Mouse (Mus musculus) left cerebral cortex, adult 6 months (tissue): ENCODE measurements around the gene Zfp212. TPM values are rescaled to one million over a fixed set of nuclear protein-coding genes. Genes with fewer than 3 reads are reported as not detected.

Source experiments
- long read RNA-seq, 2 experiments: library from polyadenylated mRNA; unstranded; transcript quantifications; one replicate each; pipeline ENCODE4 v2.0.0; 2019 to 2020
- polyA plus RNA-seq: library from polyadenylated mRNA; unstranded; fragments of <200 nt; fragmentation: Nextera tagmentation; gene quantifications from 2 replicates; pipeline ENCODE4 v1.2.3, GENCODE M21; 2021

The Zfp212 gene
- polyA plus RNA-seq: 6.5 and 8.0 TPM in 2 replicates
- long read RNA-seq, experiment 1, transcript Zfp212-201 (5 exons, 2,801 nt): major isoform, 51 of 68 reads
- long read RNA-seq, experiment 1, partial matches to known transcripts: 3 of 68 reads
- long read RNA-seq, experiment 1, other reads (novel, unspliced or antisense): 14 of 68 reads
- long read RNA-seq, experiment 2, transcript Zfp212-201 (5 exons, 2,801 nt): major isoform, 12 of 17 reads
- long read RNA-seq, experiment 2, partial matches to known transcripts: 2 of 17 reads
- long read RNA-seq, experiment 2, other reads (novel, unspliced or antisense): 3 of 17 reads

DNA sequence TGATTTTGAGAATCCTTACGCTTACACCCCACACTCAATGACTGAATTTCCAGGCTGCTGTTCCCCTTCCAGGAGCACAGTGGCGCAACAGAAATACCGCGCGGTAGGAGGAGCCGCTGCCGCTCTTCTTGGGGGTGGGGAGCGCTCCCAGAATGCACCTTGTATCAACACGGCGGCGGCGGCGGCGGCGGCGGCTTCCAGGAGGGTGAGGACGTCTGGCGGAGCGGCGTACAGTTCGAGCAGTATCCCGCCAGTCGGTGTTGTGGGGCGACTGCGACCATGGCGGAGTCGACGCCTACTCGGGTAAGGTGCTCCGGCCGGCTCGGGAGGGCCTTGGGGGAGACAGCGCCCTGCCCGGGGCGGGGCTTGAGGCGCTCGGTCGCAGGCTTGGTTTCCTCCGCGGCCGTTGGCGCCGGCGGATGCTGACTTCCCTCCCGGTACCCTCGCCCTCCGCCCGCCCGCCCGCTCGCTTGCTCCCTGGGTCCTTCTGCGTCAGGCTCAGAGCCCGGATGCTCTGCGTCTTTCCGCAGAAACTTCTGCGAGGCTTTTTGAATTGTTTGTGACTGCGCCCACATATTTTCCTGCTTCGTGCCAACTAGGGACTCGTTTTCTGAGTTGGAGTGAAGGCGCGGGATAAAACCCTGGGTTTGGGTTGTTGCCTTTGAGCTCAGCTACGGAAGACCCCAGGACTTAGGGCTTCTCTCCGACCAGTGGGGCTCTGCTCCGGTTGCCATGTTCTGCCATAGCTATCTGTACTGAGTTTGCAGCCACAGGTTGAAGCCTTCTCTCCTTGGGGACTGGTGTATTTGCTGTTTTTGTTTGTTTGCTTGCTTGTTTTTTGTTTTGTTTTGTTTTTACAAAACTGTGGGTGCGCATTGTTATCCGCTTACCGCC lies at the start of gene Zfp212:
TSS of gene Zfp212 (plus strand) at position 30 of the 894 bp plus-strand sequence.

DNA sequence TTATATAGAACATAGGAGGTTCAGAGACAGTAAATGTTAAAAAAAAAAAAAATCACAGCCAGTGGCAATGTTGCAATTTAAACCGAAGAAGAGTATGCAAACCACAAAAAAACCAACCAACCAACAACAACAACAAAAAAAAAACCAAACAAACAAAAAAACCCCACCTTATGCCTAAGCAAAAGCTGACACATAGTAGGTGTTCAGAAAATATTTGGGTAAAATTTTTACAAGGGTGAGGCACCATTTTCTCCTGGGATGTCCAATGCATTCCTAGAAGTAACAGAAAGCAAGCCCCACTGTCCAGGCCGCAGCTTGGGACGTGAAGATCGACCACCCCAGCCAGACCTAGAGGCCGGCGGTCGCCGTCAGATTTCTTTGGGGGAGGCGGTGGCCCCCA lies 43.2 kb upstream of the Zfp212 start, which contains the start of gene Zfp282:
TSS of gene Zfp282 (plus strand) at position 147 of the 400 bp plus-strand sequence.

DNA sequence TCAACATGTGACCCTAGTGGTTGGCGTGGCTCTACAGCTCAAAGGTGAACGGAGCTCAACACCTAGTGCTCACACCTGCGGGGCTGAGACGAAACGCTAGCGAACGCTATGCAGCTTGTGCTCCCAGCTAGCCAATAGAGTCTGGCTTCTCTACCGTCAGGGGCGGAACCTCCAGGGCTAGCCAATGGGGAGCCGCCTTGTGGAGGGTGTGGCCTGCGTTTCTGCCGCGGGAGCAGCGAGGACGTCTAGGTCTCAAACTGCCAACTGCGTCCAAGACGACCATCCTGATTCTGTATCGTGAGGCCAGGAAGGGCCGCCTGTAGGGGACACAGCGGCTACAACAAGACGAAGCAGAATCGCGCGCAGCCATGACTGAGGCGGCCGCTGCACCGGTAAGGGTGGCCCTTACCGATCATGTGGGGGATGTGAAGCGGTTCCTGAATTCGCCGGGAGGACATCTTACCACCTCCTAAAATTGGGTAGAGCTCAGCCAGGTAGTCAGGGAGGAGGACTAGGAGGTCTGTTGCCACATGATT lies 33.0 kb downstream of the Zfp212 start, which contains the start of gene Zfp956:
TSS of gene Zfp956 (plus strand) at position 200 of the 536 bp plus-strand sequence.

Other genes starting within 250 kb of the Zfp212 start
- gene Pdia4, start 107.0 kb upstream of the Zfp212 start, polyA plus RNA-seq: 42.1 and 45.0 TPM in 2 replicates
- 1.4 and 1.7 TPM in 2 replicates for gene Zfp786, start 89.6 kb upstream of the Zfp212 start, polyA plus RNA-seq
- 4.4 and 6.3 TPM in 2 replicates for gene Zfp398, start 84.8 kb upstream of the Zfp212 start, polyA plus RNA-seq
- 1.3 and 2.9 TPM in 2 replicates for gene Zfp282, start 43.3 kb upstream of the Zfp212 start, polyA plus RNA-seq
- gene Zfp956, start 32.9 kb downstream of the Zfp212 start, polyA plus RNA-seq: 9.5 and 11.7 TPM in 2 replicates
- gene Zfp777, start 128.4 kb downstream of the Zfp212 start, polyA plus RNA-seq: 10.9 and 14.7 TPM in 2 replicates
- gene Zfp746, start 166.1 kb downstream of the Zfp212 start, polyA plus RNA-seq: 3.2 and 3.9 TPM in 2 replicates